Mouse (Mus musculus) gastrocnemius, adult 2 months (tissue): ENCODE data around the gene Fam8a1. TPM values are rescaled to one million over a fixed set of nuclear protein-coding genes. Genes with fewer than 3 reads are reported as not detected.

Experiments used
- DNase-seq: peaks from one replicate; pipeline ENCODE4 v3.0.0; 2022
- H3K27ac ChIP-seq: fragments of 200-600 bp; 2 replicates; pipeline ENCODE4 v1.8.1; 2022; ENCODE audit warnings: mild to moderate bottlenecking
- H3K4me3 ChIP-seq: fragments of 200-600 bp; 2 replicates; pipeline ENCODE4 v1.8.1; 2022; ENCODE audit warnings: mild to moderate bottlenecking, moderate library complexity
- CTCF ChIP-seq: fragments of 200-600 bp; IDR thresholded peaks from 2 replicates; pipeline ENCODE4 v1.8.1; 2022; ENCODE audit warnings: antibody characterized with exemption, mild to moderate bottlenecking, moderate library complexity
- intact Hi-C: fragments of 180-260 bp; cut with DNase I; formaldehyde crosslinking; loops from one replicate; pipeline ENCODE4 v1.15.1; 2025
- total RNA-seq, 2 experiments: library from RNA; stranded (reverse); gene quantifications; 2 replicates each; pipeline ENCODE4 v1.2.3; 2021

Gene Fam8a1
- total RNA-seq, 2 experiments from 2014 or later: 29.7 to 34.3 TPM

DNA sequence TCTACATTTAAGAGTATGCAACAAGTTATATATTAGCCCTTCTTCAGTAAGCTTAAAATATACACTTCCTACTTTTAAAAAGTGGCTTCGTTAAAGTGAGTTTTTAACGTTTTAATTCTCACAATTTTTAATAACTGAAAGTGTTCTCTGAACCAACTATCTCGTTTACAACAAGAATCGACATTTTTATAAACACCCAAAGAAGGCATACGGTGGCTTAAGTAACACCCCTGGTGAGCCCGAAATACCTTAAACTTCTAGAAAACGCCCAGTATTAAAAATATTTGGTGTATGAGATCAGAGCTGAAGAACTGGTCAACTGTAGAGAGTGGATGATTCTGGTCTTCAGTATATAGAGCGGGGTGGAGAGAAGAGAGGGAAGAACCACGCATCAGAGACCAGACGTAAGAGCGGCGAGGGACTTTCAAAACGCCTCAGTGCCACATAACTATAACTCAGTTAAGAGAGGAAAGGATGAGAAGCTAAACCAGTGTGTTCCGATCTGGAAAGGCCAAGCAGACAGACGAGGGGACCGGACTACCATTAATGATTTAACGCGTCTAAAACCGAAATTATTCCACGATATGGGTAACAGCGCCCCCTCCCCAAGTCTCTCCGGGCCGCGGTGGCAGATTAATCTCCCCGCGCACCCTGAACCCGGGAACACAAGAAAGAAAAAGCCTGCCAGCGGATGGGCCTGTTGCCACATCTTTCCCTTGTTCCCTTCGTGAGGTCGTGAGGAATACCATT, 57.1 kb downstream of the Fam8a1 start:
- DNase-seq: no peak
- intact Hi-C loops: no loop called here
- H3K27ac ChIP-seq: peak overlapping the region; percentile 99
- H3K4me3 ChIP-seq: peak overlapping the region; percentile 92
- no peak for TF ChIP-seq CTCF

DNA sequence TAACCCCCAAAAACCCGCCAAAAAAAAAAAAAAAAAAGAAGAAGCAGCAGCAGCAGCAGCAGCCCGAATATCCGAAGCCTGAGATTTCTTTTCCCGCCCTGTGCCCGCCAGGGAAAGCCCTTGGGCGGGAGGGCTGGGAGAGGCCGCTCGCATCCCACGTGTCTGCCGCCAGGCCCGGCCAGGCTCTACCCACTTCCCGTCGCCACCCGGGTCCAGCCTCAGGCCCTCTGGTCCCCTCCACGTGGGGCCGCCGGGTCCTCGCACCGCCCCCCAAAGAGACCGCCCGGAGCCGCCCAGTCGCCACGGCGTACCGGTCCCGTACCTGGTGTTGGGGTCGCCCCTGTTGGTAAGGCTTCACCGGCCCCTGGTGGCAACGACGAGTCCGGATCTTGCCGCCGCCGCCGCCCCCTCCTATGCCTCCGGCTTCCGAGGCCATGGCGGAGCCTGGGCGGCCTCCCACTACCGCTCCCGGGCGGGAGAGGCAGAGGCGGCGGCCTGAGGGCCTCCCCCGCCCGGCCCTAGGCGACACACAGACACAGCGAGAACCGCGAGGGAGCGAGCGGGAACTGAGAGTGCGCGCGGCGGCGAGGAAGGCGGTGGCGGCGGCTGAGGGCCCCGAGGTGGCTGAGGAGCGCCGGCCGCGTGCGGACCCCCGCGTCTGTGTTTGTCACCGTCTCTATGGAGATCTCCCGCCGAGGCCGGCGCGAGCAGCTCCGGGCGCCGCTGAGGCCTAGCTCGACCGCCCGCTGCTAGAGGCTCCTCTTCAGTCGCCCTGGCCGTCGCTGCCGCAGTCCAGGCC, 57.9 kb downstream of the Fam8a1 start:
- intact Hi-C loops: no loop called here
- peak overlapping the region; percentile 92 for H3K4me3 ChIP-seq
- peak overlapping the region; percentile 99 for H3K27ac ChIP-seq
- no peak for TF ChIP-seq CTCF
- peak; percentile 83 for DNase-seq

Other genes with a start within 250 kb of the Fam8a1 start
- gene Cap2, start 167.7 kb upstream of the Fam8a1 start, total RNA-seq: 100 to 1,000 TPM; 270 TPM
- 10 to 100 TPM; 46.5 to 49.7 TPM for gene Nup153, start 58.4 kb downstream of the Fam8a1 start, total RNA-seq